Mouse (Mus musculus) mature B cell (primary cell): Measurements from ENCODE around the gene Gns.

Experiments used
- in situ Hi-C: fragments of 300-500 bp; cut with MboI; formaldehyde crosslinking; loops from 2 replicates; pipeline ENCODE4 v1.14.3; 2019

Gene Gns

DNA sequence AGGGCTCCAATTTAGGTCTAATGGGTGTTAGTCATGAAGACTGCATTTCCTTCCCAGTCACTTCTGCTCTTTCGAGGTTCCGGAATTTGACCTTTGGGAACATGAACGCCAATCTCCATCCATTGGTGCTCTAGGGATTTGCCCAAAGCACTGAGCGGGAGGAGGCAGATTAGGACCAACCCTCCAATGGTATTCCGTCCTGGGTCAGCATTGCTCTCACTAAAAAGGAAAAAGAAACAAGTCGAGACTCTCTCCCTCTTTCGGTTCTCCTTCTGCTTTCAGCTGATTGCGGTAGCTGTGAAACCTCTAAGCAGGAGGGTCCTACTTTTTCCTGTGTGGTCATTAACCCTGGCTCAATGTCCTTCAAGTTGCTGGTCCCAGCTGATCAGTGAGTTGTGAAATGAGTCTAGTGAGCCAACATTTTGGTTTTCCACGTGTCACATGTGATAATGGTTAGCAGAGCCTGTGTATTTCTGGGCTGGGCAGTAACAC, 937 bp downstream of the Gns start:
- in situ Hi-C loops = no loop called here

- in situ Hi-C loops = no loop called here
Observed at GRCm38 (mm10) chr10:121367271-121367670, 2.4 kb downstream of the Gns start.

DNA sequence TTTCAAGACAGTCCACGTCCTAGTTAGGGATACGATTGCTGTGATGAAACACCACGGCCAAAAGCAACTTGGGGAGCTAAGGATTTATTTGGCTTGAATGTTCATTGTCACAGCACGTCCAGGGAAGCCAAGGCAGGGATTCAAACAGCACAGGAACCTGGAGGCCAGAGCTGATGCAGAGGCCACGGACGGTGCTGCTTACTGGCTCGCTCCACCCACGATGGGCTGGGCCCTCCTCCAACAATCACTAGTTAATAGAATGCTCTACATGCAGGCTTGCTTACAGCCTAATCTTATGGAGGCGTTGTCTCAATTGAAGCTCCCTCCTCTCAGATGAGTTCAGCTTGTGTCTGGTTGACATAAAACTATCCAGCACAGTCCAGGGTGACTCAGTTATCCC, 2.9 kb downstream of the Gns start:
- in situ Hi-C loops = no loop called here

DNA sequence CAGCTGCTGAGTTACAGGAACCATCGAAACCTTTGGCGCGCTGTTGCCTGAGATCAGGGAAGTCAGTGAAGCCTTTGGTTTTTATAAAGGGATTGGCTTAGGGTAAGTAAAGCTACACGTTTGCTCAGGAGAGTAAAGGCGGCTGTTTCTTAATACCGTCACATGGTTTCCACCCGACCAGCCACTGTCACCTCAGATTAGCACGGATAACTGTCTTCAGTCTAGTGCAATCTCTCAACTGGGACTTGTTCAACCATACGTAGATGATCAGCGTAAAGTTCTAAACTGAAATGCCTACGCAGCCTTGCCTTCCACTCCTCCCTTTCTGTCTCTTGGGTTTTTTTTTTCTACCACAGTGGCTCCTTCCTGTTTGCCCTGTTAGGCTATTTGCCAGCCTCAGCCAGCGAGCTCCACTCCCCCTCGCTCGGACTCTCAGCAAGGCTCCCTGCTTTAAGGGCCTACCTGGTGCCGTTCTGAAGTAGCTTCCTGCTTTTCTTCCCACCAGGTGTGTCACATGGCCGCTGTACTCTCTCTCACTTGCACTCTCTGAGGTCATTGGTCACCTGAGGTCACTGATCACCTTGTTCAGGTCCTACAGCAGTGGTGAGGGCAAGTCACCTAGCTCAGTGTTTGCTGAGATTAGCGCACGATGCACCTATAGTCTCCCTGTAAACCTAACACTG, 4.0 kb downstream of the Gns start:
- in situ Hi-C loops = no loop called here

DNA sequence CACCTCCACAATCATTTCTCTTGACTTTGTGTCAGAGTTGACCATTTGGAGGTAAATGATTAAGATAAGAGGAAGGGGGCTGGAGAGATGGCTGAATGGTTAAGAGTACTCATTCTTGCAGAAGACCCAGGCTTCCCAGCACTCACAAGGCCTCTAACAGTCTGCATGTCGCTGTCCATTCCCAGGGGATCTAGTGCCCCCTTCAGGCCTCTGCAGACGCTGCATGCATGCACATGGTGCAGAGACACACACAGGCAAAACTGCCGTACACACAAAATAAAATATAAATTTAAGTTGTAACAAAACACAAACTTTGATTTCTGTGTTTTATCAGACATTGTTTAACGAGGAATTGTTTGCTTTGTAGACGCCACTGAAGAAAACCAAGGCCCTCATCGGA, 5.9 kb downstream of the Gns start:
- in situ Hi-C loops = no loop called here

DNA sequence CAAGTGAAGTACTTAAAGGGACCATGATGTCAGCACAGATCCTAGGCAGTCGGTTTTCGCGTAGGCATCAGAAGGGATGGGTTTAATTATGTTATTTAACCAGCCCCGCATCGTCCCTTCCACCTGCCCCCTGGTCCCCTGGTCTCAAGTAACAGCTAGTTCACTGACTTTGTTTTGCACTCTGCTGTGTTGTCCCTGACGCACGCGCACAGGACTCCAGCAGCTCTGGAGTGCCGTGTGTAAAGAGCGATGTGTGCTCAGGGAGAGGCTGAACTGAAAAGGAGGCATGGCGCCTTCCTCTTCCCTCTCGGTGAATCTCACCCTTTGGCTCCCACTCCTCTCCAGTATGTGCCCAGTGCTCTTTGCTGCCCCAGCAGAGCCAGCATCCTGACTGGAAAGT, 9.1 kb downstream of the Gns start:
- in situ Hi-C loops = no loop called here

GRCm38 (mm10) chr10:121374693-121375620, 10.1 kb downstream of the Gns start:
- in situ Hi-C loops = no loop called here

GRCm38 (mm10) chr10:121375649-121376493, 11.0 kb downstream of the Gns start:
- in situ Hi-C loops = no loop called here

DNA sequence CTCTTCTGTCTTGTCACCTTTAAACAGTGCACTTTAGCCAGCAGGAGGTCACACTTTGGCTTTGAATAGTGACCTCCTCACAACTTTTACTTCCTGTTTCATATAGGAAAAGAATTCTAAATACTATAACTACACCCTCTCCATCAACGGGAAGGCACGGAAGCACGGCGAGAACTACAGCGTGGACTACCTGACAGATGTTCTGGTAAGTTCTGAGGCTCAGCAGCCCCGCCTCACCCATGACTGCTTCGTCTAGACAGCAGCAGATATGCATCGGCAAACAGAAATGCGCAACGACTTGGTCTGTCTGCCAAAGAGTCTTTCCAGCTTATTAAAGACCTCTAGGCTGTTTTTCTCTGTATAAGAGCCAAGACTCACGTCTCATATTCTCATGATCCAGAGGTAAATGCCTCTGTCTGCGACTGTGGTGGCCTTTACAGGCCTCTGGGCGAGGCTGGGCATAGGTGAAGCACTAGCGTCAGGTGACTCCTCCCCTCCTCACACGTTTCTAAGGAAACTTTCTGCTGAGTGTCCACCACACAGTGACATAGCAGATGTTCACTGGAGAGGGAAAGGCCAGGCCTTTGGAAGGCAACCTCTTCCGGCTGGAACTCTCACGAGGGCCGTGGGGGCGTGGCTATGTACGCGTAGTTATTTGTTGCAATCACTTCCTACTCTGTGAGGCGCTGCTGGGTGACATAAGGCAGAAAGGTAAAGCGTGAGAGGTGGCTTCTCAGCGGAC, 11.8 kb downstream of the Gns start:
- in situ Hi-C loops = no loop called here

DNA sequence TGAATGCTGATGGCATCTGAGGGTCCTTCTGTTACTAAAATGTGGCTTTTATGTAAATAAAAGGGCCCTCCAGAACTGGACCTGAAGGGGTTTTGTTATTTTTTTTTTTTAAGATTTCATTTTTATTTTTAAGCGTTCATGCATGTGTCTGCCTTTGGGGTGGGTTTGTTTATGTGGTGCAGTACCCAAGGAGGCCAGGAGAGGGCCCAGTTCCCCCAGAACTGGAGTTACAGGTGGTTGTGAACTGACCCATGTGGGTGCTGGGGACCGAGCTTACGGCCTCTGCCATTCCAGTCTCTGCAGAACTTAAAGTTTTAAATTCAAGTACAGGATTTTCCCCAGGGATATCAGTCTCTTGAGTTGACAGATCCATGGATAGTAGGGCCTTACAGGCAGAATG, 14.5 kb downstream of the Gns start:
- in situ Hi-C loops = no loop called here

GRCm38 (mm10) chr10:121381280-121381679, 16.4 kb downstream of the Gns start:
- in situ Hi-C loops = no loop called here

DNA sequence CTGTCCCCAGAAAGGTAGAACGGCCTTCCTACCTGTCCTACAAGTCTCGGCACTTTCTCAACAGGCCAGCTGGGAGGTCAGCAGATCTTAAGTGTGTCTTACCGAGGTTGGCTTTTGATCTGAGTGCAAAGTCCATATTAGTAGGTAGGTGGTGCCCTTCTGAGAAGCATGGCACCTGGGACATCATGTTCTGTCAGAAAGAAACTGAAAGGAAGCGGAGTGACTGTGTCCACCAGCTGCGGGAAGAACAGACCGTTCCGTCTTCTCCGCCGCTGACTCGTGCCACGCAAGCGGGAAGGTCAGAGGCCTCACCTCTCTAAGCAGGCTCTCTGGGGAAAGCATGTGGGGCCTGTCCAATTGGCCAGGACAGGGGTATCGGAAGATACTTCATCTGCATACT, 19.8 kb downstream of the Gns start:
- in situ Hi-C loops = no loop called here

DNA sequence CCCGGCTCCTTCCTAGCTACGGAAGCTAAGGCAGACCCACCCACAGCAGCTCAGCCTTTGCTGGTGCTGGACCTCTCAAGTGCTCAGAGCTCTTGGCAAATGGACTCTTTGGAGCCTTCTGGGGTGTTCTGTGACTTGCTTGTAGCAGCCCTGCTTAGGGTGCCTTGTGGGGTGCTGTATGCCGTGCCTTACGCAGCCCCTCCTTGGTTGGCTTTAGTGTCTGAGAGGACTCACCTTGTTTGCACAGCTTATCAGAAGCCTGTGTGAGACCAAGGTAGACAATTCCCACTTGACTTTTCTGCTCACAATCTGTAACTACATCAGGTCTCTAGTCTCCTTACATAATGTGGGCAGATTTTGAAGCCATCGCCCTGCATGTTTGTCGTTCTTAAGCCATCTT, 20.8 kb downstream of the Gns start:
- in situ Hi-C loops = no loop called here

DNA sequence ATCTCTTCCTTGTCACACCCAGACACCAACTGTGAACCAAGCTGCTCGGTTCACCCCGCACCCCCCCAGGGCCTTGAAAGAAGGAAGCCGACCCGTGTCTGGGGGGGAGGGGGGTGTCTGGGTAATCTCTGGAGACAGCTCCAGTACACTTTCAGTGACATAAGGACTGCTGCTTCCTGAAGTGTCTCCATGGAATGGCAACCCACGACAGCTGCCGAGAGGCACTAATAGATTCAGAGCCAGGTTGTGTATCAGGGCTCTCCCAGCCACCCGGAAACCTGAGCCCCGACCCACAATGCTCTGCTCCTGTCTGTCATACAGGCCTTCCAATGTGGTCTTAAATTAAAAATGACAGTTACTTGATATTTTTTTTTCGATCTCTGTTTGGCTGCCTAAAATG, 21.5 kb downstream of the Gns start:
- in situ Hi-C loops = no loop called here

DNA sequence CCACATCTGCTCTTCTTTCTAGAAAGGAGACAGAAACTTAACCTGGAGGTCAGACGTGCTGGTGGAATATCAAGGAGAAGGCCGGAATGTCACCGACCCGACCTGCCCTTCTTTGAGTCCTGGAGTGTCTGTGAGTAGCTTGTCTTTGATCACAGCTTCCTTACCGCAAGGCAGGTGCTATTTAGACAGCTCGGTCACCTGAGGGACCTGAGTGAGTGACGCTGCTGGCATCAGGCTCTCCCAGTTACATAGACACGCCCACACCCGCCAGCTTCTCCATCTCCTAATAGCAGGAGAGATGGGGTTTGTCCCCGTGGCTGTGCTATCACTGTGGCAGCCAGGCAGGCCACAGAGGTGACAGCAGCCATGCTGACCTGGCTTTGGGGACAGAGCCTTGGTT, 25.7 kb downstream of the Gns start:
- in situ Hi-C loops = no loop called here

DNA sequence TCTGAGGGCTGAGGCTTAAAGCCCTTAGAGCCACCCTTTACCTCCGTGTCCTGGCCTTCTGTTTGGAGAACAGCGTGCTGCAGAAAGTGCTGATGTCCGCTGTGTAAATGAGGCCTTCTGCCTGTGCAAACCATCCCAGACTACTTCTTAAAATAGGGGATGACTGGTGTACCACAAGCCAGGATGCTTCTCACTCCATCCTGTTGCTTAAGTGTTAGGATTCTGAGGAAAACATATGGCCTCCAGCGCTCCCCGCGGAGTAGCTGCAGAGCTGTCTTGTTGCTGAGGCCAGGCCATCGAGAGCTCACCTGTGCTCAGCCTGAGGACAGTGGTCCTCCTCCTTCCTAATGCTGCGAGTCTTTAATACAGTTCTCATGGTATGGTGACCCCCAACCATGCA, 27.0 kb downstream of the Gns start:
- in situ Hi-C loops = no loop called here

GRCm38 (mm10) chr10:121394270-121394669, 29.4 kb downstream of the Gns start:
- in situ Hi-C loops = no loop called here

DNA sequence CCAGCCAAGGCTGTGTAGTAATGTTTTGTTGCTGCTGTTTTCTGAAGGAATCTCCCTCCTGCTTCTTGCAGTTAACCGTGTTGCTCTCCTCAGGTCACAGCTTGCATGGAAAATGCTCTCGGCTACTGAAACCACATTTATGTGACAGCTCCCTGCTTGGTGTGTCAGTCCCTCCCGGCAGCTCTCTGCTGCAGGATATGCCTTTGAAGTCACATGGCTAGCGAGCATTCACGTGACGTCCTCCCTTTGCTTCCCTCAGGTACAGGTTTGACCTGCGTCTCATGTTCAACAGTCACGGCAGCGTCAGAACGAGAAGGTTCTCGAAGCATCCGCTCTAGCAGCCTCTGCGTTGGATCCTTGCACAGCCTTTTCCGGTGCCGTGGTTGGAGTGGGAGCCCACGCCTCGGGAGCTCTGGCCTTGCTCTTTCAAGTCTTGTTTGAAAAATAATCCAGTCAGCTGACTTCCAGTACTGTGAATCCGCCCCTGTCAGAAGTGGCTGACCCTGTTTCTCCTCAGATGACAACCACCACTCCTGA, 30.0 kb downstream of the Gns start:
- in situ Hi-C loops = no loop called here

GRCm38 (mm10) chr10:121395542-121396176, 30.8 kb downstream of the Gns start:
- in situ Hi-C loops = no loop called here

- in situ Hi-C loops = no loop called here
Observed at GRCm38 (mm10) chr10:121398599-121398998, 33.7 kb downstream of the Gns start.

GRCm38 (mm10) chr10:121401005-121401404, 36.1 kb downstream of the Gns start:
- in situ Hi-C loops = no loop called here
